Mouse (Mus musculus) limb, embryonic 12.5 days (tissue): ENCODE results near the gene Btbd3. TPM values are rescaled to one million over a fixed set of nuclear protein-coding genes. Genes with fewer than 3 reads are reported as not detected.

Source experiments
- ATAC-seq: fragments of 200-750 bp; cut with Nextera tagmentation; 2 replicates; pipeline ENCODE4 v1.8.0; 2017; ENCODE audit warnings: low read depth, moderate TSS enrichment; ENCODE audit not compliant: insufficient number of reproducible peaks, insufficient read depth, low FRiP score, low TSS enrichment
- H3K27ac ChIP-seq: fragments of 300-500 bp; sonication (generic); 2 replicates; pipeline ENCODE4 v1.5.1; 2016; ENCODE audit warnings: mild to moderate bottlenecking, moderate library complexity
- H3K27me3 ChIP-seq: fragments of 300-500 bp; sonication (generic); 2 replicates; pipeline ENCODE4 v1.6.1; 2016; ENCODE audit warnings: mild to moderate bottlenecking, moderate library complexity
- H3K36me3 ChIP-seq: fragments of 300-500 bp; sonication (generic); 2 replicates; pipeline ENCODE4 v1.6.1; 2016; ENCODE audit warnings: mild to moderate bottlenecking, moderate library complexity
- H3K4me1 ChIP-seq: fragments of 300-500 bp; sonication (generic); replicated peaks from 2 replicates; pipeline ENCODE4 v1.6.1; 2016
- H3K4me2 ChIP-seq: fragments of 300-500 bp; sonication (generic); 2 replicates; pipeline ENCODE4 v1.6.1; 2016; ENCODE audit warnings: mild to moderate bottlenecking, moderate library complexity
- H3K4me3 ChIP-seq: fragments of 300-500 bp; sonication (generic); replicated peaks from 2 replicates; pipeline ENCODE4 v1.5.1; 2016; ENCODE audit warnings: mild to moderate bottlenecking
- H3K9ac ChIP-seq: fragments of 300-500 bp; sonication (generic); replicated peaks from 2 replicates; pipeline ENCODE4 v1.6.1; 2016; ENCODE audit warnings: mild to moderate bottlenecking, moderate library complexity
- H3K9me3 ChIP-seq: fragments of 300-500 bp; sonication (generic); 2 replicates; pipeline ENCODE4 v1.6.1; 2016; ENCODE audit warnings: mild to moderate bottlenecking, moderate library complexity
- WGBS: fragments of 180-500 bp; shearing (Covaris S2); methylation state at CpG from one replicate; pipeline ENCODE4 v1.1.7; 2016; 5-methylcytosine and 5-hydroxymethylcytosine counted together
- polyA plus RNA-seq: library from polyadenylated mRNA; unstranded; fragments of >200 nt; fragmentation: Nextera tagmentation; extraction: Ambion mirVana; gene quantifications from 2 replicates; pipeline ENCODE4 v1.2.1, GENCODE M21; 2016

The Btbd3 gene
- polyA plus RNA-seq, 1 experiment from 2014 or later: 16.2 TPM

DNA sequence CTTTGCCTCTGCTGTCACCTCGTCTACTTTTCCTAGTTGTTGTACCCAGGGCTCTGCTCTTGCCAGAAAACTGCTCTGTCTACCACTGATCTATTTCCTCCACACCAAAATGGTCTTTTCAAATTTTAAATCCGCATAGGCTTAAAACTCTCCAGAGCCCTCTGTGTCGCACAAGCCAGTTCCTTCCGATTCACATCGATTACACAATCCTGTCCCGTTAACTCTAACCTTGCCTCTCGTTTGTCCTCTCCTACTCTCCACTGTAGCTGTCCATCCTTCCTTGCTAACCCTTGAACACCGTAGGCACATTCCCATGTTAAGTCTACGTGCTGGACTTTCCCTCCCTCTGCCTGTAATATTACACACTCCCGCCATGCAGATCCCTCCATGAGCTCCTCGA, 6.5 kb downstream of the Btbd3 start:
- Histone ChIP-seq H3K9me3 (no peaks in the 10 kb centered on the region), H3K4me3 (no peak overlapping the region), H3K27me3 (no peaks in the 10 kb centered on the region), H3K4me1 (peaks cover 46% of the 10 kb centered on the region), H3K36me3 (no peaks in the 10 kb centered on the region), H3K27ac (no peak overlapping the region), H3K4me2 (no peak overlapping the region), H3K9ac (no peak overlapping the region)
- no peak for ATAC-seq
- WGBS: 87% methylated on average over 11 of the region's 11 CpGs

DNA sequence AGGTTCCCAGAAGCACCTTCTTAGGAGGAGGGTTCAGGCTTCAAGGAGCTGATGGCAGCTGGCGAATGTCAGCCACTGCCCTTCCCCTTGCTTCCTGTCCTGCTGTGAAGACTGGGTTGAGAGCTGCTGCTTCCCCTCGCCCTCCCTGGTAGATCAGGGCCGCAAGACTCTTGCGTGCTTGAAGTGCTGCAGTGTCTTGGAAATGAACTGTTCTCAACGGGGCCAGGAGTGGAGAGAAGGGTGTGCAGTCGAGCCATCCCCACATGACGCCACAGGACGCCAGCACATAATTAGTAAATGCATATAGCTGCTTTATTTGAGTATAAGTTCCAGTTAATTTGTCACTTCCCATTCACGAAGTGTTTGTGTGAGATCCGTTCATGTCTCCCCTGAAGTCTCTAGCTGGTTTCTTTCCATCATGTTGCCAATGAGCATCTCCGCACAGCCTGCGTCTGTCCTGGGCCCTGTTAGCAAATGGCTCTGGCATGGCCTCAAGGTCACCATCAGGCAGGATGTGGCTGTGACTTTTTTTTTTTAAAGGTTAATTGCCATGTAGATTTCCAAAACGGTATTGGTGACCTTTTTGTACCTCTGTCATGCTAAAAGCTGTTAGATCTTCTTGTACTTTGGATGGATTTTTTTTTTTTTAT, 9.1 kb downstream of the Btbd3 start:
- Histone ChIP-seq H3K4me2 (peak overlapping the region; percentile 8; the same call in 1 of the 2 replicates), H3K4me1 (peaks cover 41% of the 10 kb centered on the region), H3K36me3 (no peaks in the 10 kb centered on the region), H3K27ac (no peak overlapping the region), H3K4me3 (no peak overlapping the region), H3K9me3 (no peaks in the 10 kb centered on the region), H3K9ac (no peak overlapping the region; the same call in 1 of the 2 replicates), H3K27me3 (no peaks in the 10 kb centered on the region)
- 15% methylated on average over 13 of the region's 13 CpGs for WGBS
- no peak for ATAC-seq

DNA sequence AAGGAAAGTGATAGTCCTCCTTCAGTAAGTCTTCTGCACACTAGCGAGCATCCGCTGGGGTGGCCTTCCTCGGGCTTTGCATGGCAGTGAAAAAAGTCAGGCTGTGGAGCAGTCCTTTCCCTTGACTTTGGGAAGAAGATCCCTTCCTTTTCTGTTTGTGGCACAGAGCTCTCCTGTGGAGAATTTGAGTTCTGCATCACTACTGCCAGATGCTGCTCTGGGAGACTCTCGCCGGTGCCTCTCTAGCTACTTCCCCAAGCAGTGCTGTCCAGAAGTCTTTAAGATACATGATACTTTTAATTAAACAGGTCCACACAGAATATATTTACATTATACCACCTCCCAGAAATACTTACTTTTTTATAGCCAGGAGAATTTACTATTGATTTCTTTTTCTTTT, 10.3 kb downstream of the Btbd3 start:
- H3K4me2 ChIP-seq: no peak overlapping the region
- H3K27me3 ChIP-seq: no peaks in the 10 kb centered on the region
- no peak overlapping the region for H3K27ac ChIP-seq
- WGBS: 74% methylated on average over 5 of the region's 5 CpGs
- no peak for ATAC-seq
- no peaks in the 10 kb centered on the region for H3K36me3 ChIP-seq
- no peaks in the 10 kb centered on the region for H3K9me3 ChIP-seq
- H3K4me3 ChIP-seq: no peak overlapping the region
- no peak overlapping the region for H3K9ac ChIP-seq
- H3K4me1 ChIP-seq: peaks cover 37% of the 10 kb centered on the region

DNA sequence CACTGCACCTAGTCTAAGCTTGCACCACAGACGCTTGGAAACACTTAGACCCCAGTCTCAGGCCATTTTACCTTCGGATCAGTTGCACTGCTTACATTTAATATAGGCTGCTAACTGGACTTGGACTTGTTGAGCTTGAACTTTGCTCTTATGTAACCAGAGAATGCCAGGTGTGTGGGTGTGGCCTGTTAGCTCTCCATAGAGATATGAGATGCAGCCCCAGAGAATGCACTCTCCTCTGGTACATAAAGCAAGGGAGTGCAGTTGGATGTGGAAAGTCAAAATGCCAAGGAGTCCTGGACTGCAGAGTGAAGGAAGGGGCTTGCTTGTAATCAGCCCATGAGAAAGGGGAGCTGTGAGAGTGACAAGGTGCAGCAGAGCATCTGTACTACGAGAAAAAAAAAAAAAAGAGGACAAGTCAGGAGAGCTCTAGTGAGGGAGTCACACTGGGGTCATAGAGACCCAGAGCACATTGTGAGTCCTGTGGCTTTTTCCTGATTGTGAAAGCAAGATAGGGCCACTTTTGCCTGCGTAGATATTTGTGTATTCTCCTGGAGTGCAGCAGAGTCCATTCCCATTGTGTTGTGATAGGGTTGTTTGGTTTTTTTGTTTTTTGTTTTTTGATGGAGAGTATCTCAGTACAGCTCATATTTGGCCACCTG, 11.6 kb downstream of the Btbd3 start:
- H3K27me3 ChIP-seq: no peaks in the 10 kb centered on the region
- H3K36me3 ChIP-seq: no peaks in the 10 kb centered on the region
- no peak overlapping the region for H3K4me3 ChIP-seq
- no peak for ATAC-seq
- H3K9ac ChIP-seq: no peak overlapping the region
- no peak overlapping the region for H3K4me2 ChIP-seq
- H3K4me1 ChIP-seq: peaks cover 37% of the 10 kb centered on the region
- no peak overlapping the region for H3K27ac ChIP-seq
- no peaks in the 10 kb centered on the region for H3K9me3 ChIP-seq
- 58% methylated on average over 4 of the region's 4 CpGs for WGBS

DNA sequence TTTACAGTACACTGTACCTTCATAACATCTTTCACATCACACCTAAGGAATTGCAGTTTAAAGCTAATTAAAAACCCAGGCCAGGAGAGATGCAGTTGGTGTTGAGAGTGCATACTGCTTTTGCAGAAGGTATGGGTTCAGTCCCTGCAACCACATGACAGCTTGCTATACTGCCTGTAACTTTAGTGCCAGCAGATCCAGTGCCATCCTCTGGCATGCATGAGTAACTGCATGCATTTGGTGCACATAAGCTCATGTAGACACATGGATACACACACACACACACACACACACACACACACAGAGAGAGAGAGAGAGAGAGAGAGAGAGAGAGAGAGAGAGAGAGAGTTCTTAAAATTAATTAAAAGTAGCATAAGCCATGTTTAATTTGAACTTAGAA, 13.0 kb downstream of the Btbd3 start:
- Histone ChIP-seq H3K9ac (no peak overlapping the region), H3K27me3 (no peaks in the 10 kb centered on the region), H3K4me1 (peaks cover 34% of the 10 kb centered on the region), H3K36me3 (no peaks in the 10 kb centered on the region), H3K9me3 (no peaks in the 10 kb centered on the region), H3K27ac (no peak overlapping the region), H3K4me2 (no peak overlapping the region), H3K4me3 (no peak overlapping the region)
- no peak for ATAC-seq

DNA sequence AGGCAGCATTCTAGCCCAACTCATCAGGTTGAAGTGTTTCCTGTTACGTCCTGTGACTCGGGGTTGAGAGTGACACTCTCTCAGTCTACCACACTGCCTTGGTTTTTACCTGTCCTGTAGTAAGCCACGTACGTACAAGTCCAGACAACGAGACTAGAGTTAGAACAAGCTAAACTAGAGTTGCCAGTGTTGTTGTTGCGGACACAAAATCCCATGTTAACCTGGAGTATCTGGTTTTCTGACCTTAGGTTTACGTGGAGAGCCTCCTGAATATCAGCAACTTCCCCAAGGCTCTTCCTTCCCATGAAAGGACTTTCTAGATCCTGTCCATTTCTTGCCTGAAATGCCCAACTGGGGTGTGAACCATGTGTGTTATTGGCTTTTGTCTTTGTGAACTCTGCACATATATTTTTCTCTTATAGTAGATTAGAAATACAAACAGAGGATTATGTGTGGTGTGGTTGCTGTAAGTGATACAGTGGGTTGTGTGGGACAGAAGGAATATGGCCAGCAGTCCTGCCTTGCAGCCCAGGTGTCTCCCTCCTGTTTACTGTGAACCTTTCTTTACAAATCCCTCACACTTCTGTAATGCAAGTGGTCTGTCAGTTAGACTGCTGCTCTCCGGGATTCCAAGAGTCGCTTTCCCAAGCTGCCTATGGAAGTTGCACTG, 17.2 kb downstream of the Btbd3 start:
- Histone ChIP-seq H3K4me1 (peaks cover 34% of the 10 kb centered on the region), H3K4me3 (no peak overlapping the region), H3K27ac (no peak overlapping the region), H3K9me3 (no peaks in the 10 kb centered on the region), H3K36me3 (no peaks in the 10 kb centered on the region), H3K9ac (no peak overlapping the region), H3K4me2 (no peak overlapping the region), H3K27me3 (no peaks in the 10 kb centered on the region)
- WGBS: 85% methylated on average over 9 of the region's 9 CpGs
- ATAC-seq: no peak

DNA sequence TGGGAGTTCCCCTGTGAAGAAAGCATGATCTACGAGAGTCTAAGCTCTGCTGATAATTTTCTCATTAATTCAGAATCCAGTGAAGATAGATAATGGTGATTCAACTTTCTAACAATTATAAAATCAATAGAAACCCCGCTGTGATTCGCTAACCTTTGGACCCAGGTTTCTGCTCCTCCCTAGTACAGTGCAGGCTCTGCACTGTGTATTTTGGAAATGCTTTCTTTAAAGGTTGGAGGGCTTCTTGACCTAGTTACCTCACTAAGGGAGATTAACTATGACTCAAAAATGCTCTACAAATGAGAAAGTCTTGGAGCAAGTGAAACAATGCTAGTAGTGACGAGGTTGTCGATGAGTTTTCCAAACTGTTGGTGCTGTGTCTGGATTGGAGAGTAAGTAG, 17.7 kb downstream of the Btbd3 start:
- Histone ChIP-seq H3K27me3 (no peaks in the 10 kb centered on the region), H3K9me3 (no peaks in the 10 kb centered on the region), H3K4me1 (peaks cover 38% of the 10 kb centered on the region), H3K4me3 (no peak overlapping the region), H3K27ac (no peak overlapping the region), H3K36me3 (no peaks in the 10 kb centered on the region), H3K4me2 (no peak overlapping the region), H3K9ac (no peak overlapping the region)
- ATAC-seq: no peak
- WGBS: 93% methylated on average over 5 of the region's 5 CpGs

DNA sequence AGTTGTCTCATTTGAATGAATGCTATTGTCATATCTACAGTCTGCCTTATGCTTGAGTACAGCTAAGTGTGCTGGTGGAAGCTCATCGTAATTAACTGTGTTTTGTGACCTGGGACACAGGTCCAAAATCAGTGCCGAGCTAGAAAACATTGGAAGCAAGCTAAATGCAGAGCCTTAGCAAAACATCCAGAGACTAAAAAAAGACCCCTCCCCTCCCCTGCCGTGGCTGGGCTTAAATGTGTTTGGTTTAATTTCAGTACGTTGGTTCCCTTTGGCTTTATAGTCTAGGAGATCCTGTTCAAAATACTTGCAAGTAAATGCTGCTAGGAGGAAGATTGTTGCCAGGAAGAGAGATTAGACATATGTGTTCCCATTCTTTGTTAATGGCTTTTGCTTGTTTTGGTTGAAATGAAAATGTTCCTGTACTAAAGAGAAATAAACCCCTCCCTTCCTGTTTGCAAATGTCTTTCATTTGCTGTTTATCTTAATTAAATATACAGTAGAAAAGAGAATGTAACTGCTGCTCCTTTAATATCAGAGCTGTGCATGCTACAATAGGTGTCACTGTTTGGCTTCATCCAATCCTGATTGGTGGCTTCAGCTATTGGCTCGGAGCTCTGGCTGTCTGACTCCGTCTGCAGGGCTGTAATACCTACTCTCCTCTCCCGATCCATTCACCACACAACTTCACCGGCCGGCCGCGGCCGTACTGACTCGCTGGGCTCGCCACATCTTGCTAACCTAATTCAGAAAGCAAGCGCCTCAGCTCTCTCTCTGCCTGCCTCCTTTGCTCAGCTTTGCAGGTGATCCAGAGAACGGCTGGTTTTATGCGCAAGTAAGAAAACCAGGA, 21.7 kb downstream of the Btbd3 start:
- Histone ChIP-seq H3K4me3 (peak overlapping the region; percentile 32), H3K27me3 (no peaks in the 10 kb centered on the region), H3K9ac (peak overlapping the region; percentile 53), H3K9me3 (no peaks in the 10 kb centered on the region), H3K27ac (peak overlapping the region; percentile 81), H3K4me2 (peak overlapping the region; percentile 56), H3K36me3 (peaks cover 12% of the 10 kb centered on the region), H3K4me1 (peaks cover 58% of the 10 kb centered on the region)
- 13% methylated on average over 17 of the region's 17 CpGs for WGBS
- peak; percentile 65; the same call in 1 of the 2 replicates for ATAC-seq

DNA sequence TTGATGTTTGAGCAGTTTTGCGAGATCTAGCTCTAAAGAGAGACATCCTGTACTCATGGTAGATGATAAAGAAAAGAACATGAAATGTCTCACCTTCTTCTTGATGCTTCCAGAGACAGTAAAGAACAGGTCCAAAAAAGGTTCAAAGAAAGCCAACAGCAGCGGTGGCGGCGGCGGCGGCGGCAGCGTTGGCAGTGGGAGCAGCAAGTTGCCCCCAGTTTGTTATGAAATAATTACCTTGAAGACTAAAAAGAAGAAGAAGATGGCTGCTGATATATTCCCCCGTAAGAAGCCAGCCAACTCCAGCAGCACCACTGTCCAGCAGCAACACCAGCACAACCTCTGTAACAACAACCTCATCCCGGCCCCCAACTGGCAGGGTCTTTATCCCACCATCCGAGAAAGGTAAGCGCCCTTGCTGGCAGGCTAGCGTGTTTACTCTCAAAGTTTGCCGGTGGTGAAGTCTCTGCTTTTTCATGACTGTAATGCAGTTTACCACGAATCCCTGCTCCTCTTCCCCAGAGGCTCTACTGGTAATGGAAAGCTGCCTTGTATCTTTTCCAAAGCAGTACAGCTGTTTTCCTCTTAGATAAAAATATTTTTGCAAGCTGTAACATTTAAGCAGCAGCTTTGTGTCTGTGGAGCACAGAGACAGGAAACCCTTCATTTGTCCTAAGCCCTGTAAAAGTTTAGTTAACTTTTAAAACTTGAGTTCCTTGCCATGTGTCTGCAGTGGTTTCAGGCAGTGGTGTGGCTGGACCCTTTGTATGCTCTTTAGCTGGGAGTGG, 22.7 kb downstream of the Btbd3 start:
- WGBS: 60% methylated on average over 15 of the region's 15 CpGs
- Histone ChIP-seq H3K9ac (peak overlapping the region; percentile 53), H3K27me3 (no peaks in the 10 kb centered on the region), H3K27ac (peak overlapping the region; percentile 81), H3K4me1 (peaks cover 58% of the 10 kb centered on the region), H3K4me2 (peak overlapping the region; percentile 56), H3K4me3 (peak overlapping the region; percentile 32), H3K9me3 (no peaks in the 10 kb centered on the region), H3K36me3 (peaks cover 21% of the 10 kb centered on the region)
- ATAC-seq: no peak

DNA sequence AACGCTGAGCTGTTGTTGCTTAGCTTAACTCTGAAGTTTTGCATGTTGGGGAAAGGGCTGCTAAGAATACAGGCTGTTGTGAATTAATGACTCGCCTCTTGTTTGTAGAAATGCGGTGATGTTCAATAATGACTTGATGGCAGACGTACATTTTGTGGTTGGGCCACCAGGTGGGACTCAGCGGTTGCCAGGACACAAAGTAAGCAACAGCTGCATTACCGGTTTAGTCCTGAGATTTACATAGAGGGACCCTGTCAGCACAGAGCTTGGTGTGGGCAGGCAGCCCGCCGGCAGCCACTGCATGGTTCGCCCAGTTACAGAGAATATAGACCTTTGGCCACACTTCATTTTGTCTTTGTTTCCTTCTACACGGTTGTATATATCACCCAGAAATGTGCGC, 23.3 kb downstream of the Btbd3 start:
- Histone ChIP-seq H3K9me3 (no peaks in the 10 kb centered on the region), H3K27me3 (no peaks in the 10 kb centered on the region), H3K27ac (peak overlapping the region; percentile 81), H3K9ac (peak overlapping the region; percentile 53; the same call in 1 of the 2 replicates), H3K4me3 (peak overlapping the region; percentile 32), H3K36me3 (peaks cover 27% of the 10 kb centered on the region), H3K4me2 (peak overlapping the region; percentile 56), H3K4me1 (peaks cover 55% of the 10 kb centered on the region)
- WGBS: 34% methylated on average over 11 of the region's 11 CpGs
- ATAC-seq: peak; percentile 78
